Mouse (Mus musculus) embryo, embryonic 9.5 days (tissue): ENCODE data around the gene Gm7682.
"Not testable (repeated sequence)": the region's sequence is repeated elsewhere in the genome, so short reads cannot be mapped to it uniquely, and the experiment has no call there.

ENCODE experiments used
- DNase-seq: peaks from one replicate; pipeline ENCODE4 v3.0.0-alpha.2; 2017; ENCODE audit errors: extremely low spot score

The Gm7682 gene

GRCm38 (mm10) chr5:94445484-94445883, at the start of gene Gm7682:
TSS of gene Gm7682 (plus strand) at chr5:94445784.
- not testable (repeated sequence) for DNase-seq
